26 mouse cellular contexts compared by ENCODE assay signal in genomic region chr4:152365228-152365627, GRCm38 (mm10). TPM values are rescaled to one million over a fixed set of nuclear protein-coding genes. Genes with fewer than 3 reads are reported as not detected.
A peak's percentile ranks its signal among the peaks of the same experiment; 100 is the strongest.
DNase-seq lines count a peak whose midpoint lies in the region; ATAC-seq and TF ChIP-seq lines count a peak whose summit lies in the region.
"Had no signal": no experiment of that assay in that cellular context is flagged by ENCODE, and none has a peak within 500 bp of the region (broad histone marks: within the 10 kb centered on the region; RNA-seq: fewer than 3 reads in every experiment).

No protein-coding gene starts in this region.

- H3K4me2 ChIP-seq in midbrain, embryonic 11.5 days: no peak overlapping the region
- no peak overlapping the region for H3K4me2 ChIP-seq in forebrain, postnatal 0 days (ENCODE audit: low read depth)
- peak overlapping the region; percentile 3; the same call in 1 of the 2 replicates for H3K4me2 ChIP-seq in midbrain, embryonic 13.5 days (replicated peaks)
- H3K4me2 ChIP-seq: heart, embryonic 11.5 days; liver, embryonic 11.5 days; stomach, embryonic 15.5 days had no signal

- 61% methylated on average over 7 of the region's 7 CpGs for WGBS in midbrain, embryonic 10.5 days
- 49% methylated on average over 7 of the region's 7 CpGs for WGBS in midbrain, embryonic 11.5 days
- 17% methylated on average over 7 of the region's 7 CpGs for whole genome bisulfite sequencing in forebrain, postnatal 0 days
- WGBS in midbrain, embryonic 13.5 days: 20% methylated on average over 7 of the region's 7 CpGs

- H3K9me3 ChIP-seq in midbrain, embryonic 10.5 days (replicated peaks): no peaks in the 10 kb centered on the region
- H3K9me3 ChIP-seq in midbrain, embryonic 11.5 days (ENCODE audit: control insufficient read depth, low read length): no peaks in the 10 kb centered on the region
- no peaks in the 10 kb centered on the region for H3K9me3 ChIP-seq in forebrain, postnatal 0 days (ENCODE audit: low read length)
- H3K9me3 ChIP-seq in midbrain, embryonic 13.5 days: no peaks in the 10 kb centered on the region
- H3K9me3 ChIP-seq: megakaryocyte, embryonic 14.5 days; stomach, embryonic 15.5 days had no signal

- DNase-seq in midbrain, embryonic 10.5 days (ENCODE audit: low spot score): no peak
- no peak for DNase-seq in midbrain, embryonic 11.5 days (ENCODE audit: low spot score, missing footprints)
- peak; percentile 68 for DNase-seq in forebrain, postnatal 0 days
- no peak for DNase-seq in cerebellum, postnatal 14 days
- DNase-seq in frontal cortex, adult 2 months (ENCODE audit: extremely low spot score in 1 of 2, low spot score in 1 of 2): no peak
- no peak for DNase-seq in c-Kit-positive CD71-positive TER-119-positive erythroid progenitor cells, embryonic 14.5 days (ENCODE audit: low spot score)
- DNase-seq: adrenal gland, adult 2 months; cerebellum, adult 11-12 months; cerebellum, postnatal 25 days; embryo, embryonic 11 days; gastrocnemius, adult 2 months; heart, postnatal 10 days; kidney, adult 8-10 months; kidney, postnatal 25 days; lung, adult 18-20 months; lung, postnatal 14 days; right cerebral cortex, postnatal 25 days; thymus, adult 2 months had no signal

- H3K9ac ChIP-seq in midbrain, embryonic 11.5 days (ENCODE audit: low read length): no peak overlapping the region
- peak overlapping the region; percentile 10; the same call in 1 of the 2 replicates for H3K9ac ChIP-seq in forebrain, postnatal 0 days
- peak overlapping the region; percentile 36; the same call in 1 of the 2 replicates for H3K9ac ChIP-seq in midbrain, embryonic 13.5 days (replicated peaks)
- H3K9ac ChIP-seq: stomach, embryonic 15.5 days had no signal

- H3K27ac ChIP-seq in midbrain, embryonic 10.5 days (replicated peaks): peak overlapping the region; percentile 67
- H3K27ac ChIP-seq in midbrain, embryonic 11.5 days (ENCODE audit: low read depth, low read length): no peak overlapping the region
- H3K27ac ChIP-seq in forebrain, postnatal 0 days (ENCODE audit: low read depth, low read length): 0 out of 2 replicates have a peak overlapping the region, but pooled peaks have one; percentile 5
- H3K27ac ChIP-seq in midbrain, embryonic 13.5 days: peak overlapping the region; percentile 67
- H3K27ac ChIP-seq: gastrocnemius, adult 2 months; stomach, embryonic 15.5 days had no signal

- H3K36me3 ChIP-seq in midbrain, embryonic 10.5 days: no peaks in the 10 kb centered on the region
- no peaks in the 10 kb centered on the region for H3K36me3 ChIP-seq in midbrain, embryonic 11.5 days (ENCODE audit: control insufficient read depth, insufficient read depth, low read length)
- H3K36me3 ChIP-seq in forebrain, postnatal 0 days (ENCODE audit: insufficient read depth): peaks cover 59% of the 10 kb centered on the region
- H3K36me3 ChIP-seq in midbrain, embryonic 13.5 days: peaks cover 15% of the 10 kb centered on the region; the same call in 1 of the 2 replicates
- H3K36me3 ChIP-seq: stomach, embryonic 15.5 days had no signal

- ATAC-seq in midbrain, embryonic 11.5 days (ENCODE audit: low FRiP score): no peak
- ATAC-seq in forebrain, postnatal 0 days: peak; percentile 65
- 0 out of 2 replicates have a peak, but pooled peaks have one; percentile 24 for ATAC-seq in midbrain, embryonic 13.5 days
- ATAC-seq: inflammation-experienced regulatory T-cells, adult 6 months had no signal

- H3K4me3 ChIP-seq in midbrain, embryonic 10.5 days: no peak overlapping the region
- H3K4me3 ChIP-seq in midbrain, embryonic 11.5 days (ENCODE audit: low read depth, low read length): no peak overlapping the region
- no peak overlapping the region for H3K4me3 ChIP-seq in forebrain, postnatal 0 days (ENCODE audit: low read depth, low read length)
- no peak overlapping the region for H3K4me3 ChIP-seq in midbrain, embryonic 13.5 days (replicated peaks)
- H3K4me3 ChIP-seq: gastrocnemius, adult 2 months; megakaryocyte, embryonic 14.5 days; myocyte; stomach, embryonic 15.5 days had no signal

- H3K4me1 ChIP-seq in midbrain, embryonic 10.5 days: peaks cover 27% of the 10 kb centered on the region
- H3K4me1 ChIP-seq in midbrain, embryonic 11.5 days (ENCODE audit: control insufficient read depth, insufficient read depth, low read length): peaks cover 13% of the 10 kb centered on the region
- 0 out of 2 replicates have a peak, but pooled peaks cover 4% of the 10 kb centered on the region for H3K4me1 ChIP-seq in forebrain, postnatal 0 days (ENCODE audit: insufficient read depth)
- H3K4me1 ChIP-seq in midbrain, embryonic 13.5 days (replicated peaks): peaks cover 26% of the 10 kb centered on the region

- TF ChIP-seq CTCF in forebrain, postnatal 0 days (IDR thresholded peaks at IDR 0.05; ENCODE audit: low read depth): no peak

- peaks cover 24% of the 10 kb centered on the region for H3K27me3 ChIP-seq in midbrain, embryonic 10.5 days (ENCODE audit: low read depth, poor library complexity, severe bottlenecking)
- H3K27me3 ChIP-seq in midbrain, embryonic 11.5 days (ENCODE audit: control insufficient read depth, insufficient read depth, low read length): peaks cover 6% of the 10 kb centered on the region; the same call in 1 of the 2 replicates
- H3K27me3 ChIP-seq in forebrain, postnatal 0 days (ENCODE audit: insufficient read depth, low read length): no peaks in the 10 kb centered on the region
- peaks cover 27% of the 10 kb centered on the region; the same call in 1 of the 2 replicates for H3K27me3 ChIP-seq in midbrain, embryonic 13.5 days

RNA-seq across cellular contexts. Expression of gene Chd5, which starts 26.8 kb away (rescaled TPM):
- 0.07 and 0.12 TPM in 2 replicates for polyA plus RNA-seq in midbrain, embryonic 10.5 days (2016; fragmentation: Nextera tagmentation; extraction: Ambion mirVana)
- 0.56 and 0.66 TPM in 2 replicates for polyA plus RNA-seq in midbrain, embryonic 11.5 days (2014; fragmentation: Nextera tagmentation; extraction: Ambion mirVana)
- 60.0 and 76.0 TPM in 2 replicates for total RNA-seq in forebrain, postnatal 0 days (2014; rRNA removed)
- 35.2 and 57.8 TPM in 2 replicates for polyA plus RNA-seq in forebrain, postnatal 0 days (2015; fragmentation: Nextera tagmentation; extraction: Ambion mirVana)
- polyA plus RNA-seq in midbrain, embryonic 13.5 days (2015; fragmentation: Nextera tagmentation; extraction: Ambion mirVana): 30.0 and 32.1 TPM in 2 replicates
- polyA plus RNA-seq in frontal cortex, adult 2 months (2012; rRNA removed): 66.8 and 77.9 TPM in 2 replicates

RNA-seq across cellular contexts. Expression of gene Rpl22, which starts 39.7 kb away (rescaled TPM):
- polyA plus RNA-seq in midbrain, embryonic 10.5 days (2016; fragmentation: Nextera tagmentation; extraction: Ambion mirVana): 282 and 358 TPM in 2 replicates
- polyA plus RNA-seq in midbrain, embryonic 11.5 days (2014; fragmentation: Nextera tagmentation; extraction: Ambion mirVana): 357 and 368 TPM in 2 replicates
- 313 and 387 TPM in 2 replicates for total RNA-seq in forebrain, postnatal 0 days (2014; rRNA removed)
- 176 and 212 TPM in 2 replicates for polyA plus RNA-seq in forebrain, postnatal 0 days (2015; fragmentation: Nextera tagmentation; extraction: Ambion mirVana)
- polyA plus RNA-seq in midbrain, embryonic 13.5 days (2015; fragmentation: Nextera tagmentation; extraction: Ambion mirVana): 213 and 217 TPM in 2 replicates
- 192 and 232 TPM in 2 replicates for polyA plus RNA-seq in frontal cortex, adult 2 months (2012; rRNA removed)

RNA-seq across cellular contexts. Expression of gene Rnf207, which starts 46.4 kb away (rescaled TPM):
- polyA plus RNA-seq in midbrain, embryonic 10.5 days (2016; fragmentation: Nextera tagmentation; extraction: Ambion mirVana): 1.5 and 2.4 TPM in 2 replicates
- 1.1 and 1.7 TPM in 2 replicates for polyA plus RNA-seq in midbrain, embryonic 11.5 days (2014; fragmentation: Nextera tagmentation; extraction: Ambion mirVana)
- total RNA-seq in forebrain, postnatal 0 days (2014; rRNA removed): 2.6 and 4.4 TPM in 2 replicates
- polyA plus RNA-seq in forebrain, postnatal 0 days (2015; fragmentation: Nextera tagmentation; extraction: Ambion mirVana): 2.7 and 4.2 TPM in 2 replicates
- 4.7 TPM in 2 replicates for polyA plus RNA-seq in midbrain, embryonic 13.5 days (2015; fragmentation: Nextera tagmentation; extraction: Ambion mirVana)
- polyA plus RNA-seq in frontal cortex, adult 2 months (2012; rRNA removed): 20.9 and 23.3 TPM in 2 replicates
- total RNA-seq: gastrocnemius, adult 2 months; neutrophil, adult 5-6 weeks had no signal
- polyA plus RNA-seq: inflammation-experienced regulatory T-cells, adult 6 months had no signal

Comparison
In these comparisons a context has a peak if more than half of its experiments do, and no peak if none do; other contexts are left out.
1. RNA of gene Chd5, which starts 26.8 kb away (polyA plus RNA-seq): 66.8 to 77.9 TPM in frontal cortex, adult 2 months, 35.2 to 57.8 TPM in forebrain, postnatal 0 days and 30.0 to 32.1 TPM in midbrain, embryonic 13.5 days; 0.56 to 0.66 TPM in midbrain, embryonic 11.5 days and 0.07 to 0.12 TPM in midbrain, embryonic 10.5 days; every median in the first group is over 10 times any median in the second.